Mouse (Mus musculus) layer of hippocampus, adult 18-20 months (tissue): ENCODE data around the gene Prr19. TPM values are rescaled to one million over a fixed set of nuclear protein-coding genes. Genes with fewer than 3 reads are reported as not detected.
A peak's percentile ranks its signal among the peaks of the same experiment; 100 is the strongest.
"Not testable (repeated sequence)": the region's sequence is repeated elsewhere in the genome, so short reads cannot be mapped to it uniquely, and the experiment has no call there.

Source experiments
- DNase-seq, 2 experiments: peaks; one replicate each; pipeline ENCODE4 v3.0.0; 2022; ENCODE audit warnings: low spot score in 2 of 2
- long read RNA-seq: library from polyadenylated mRNA; stranded (forward); transcript quantifications from one replicate; pipeline ENCODE4 v2.0.0, GENCODE M21; 2021
- total RNA-seq, 2 experiments: library from RNA; stranded (reverse); gene quantifications; 2 replicates each; pipeline ENCODE4 v1.2.3; 2021

Prr19 gene
- total RNA-seq: not detected
- long read RNA-seq: 0 reads

GRCm38 (mm10) chr7:25301063-25301462 is at the start of gene Prr19:
Prr19 (plus strand) TSS chr7:25301411.
- DNase-seq: no peak

GRCm38 (mm10) chr7:25251822-25252221 is 49.4 kb upstream of the Prr19 start:
- DNase-seq: peak in 1 of 2 experiments; percentile 63

GRCm38 (mm10) chr7:25261896-25262295 is 39.3 kb upstream of the Prr19 start:
- DNase-seq: no peak

GRCm38 (mm10) chr7:25263968-25264870 is 37.0 kb upstream of the Prr19 start:
- no peak for DNase-seq

GRCm38 (mm10) chr7:25265743-25266142 is 35.5 kb upstream of the Prr19 start:
- not testable (repeated sequence) for DNase-seq

- DNase-seq: no peak
These were observed 34.8 kb upstream of the Prr19 start for GRCm38 (mm10) chr7:25266180-25266962.

- DNase-seq: peak; percentile 99 to 100
These were observed 33.9 kb upstream of the Prr19 start, which contains the start of gene Cic for GRCm38 (mm10) chr7:25267301-25267750. Cic (plus strand) TSS chr7:25267704.

- peak; percentile 99 to 100 for DNase-seq
These were observed 33.3 kb upstream of the Prr19 start for GRCm38 (mm10) chr7:25267751-25268463.

GRCm38 (mm10) chr7:25268588-25268987 is 32.6 kb upstream of the Prr19 start:
- no peak for DNase-seq

- DNase-seq: no peak
These were observed 32.2 kb upstream of the Prr19 start for GRCm38 (mm10) chr7:25269029-25269428.

GRCm38 (mm10) chr7:25269545-25270271 is 31.5 kb upstream of the Prr19 start:
- no peak for DNase-seq

- no peak for DNase-seq
These were observed 30.3 kb upstream of the Prr19 start for GRCm38 (mm10) chr7:25270652-25271633.

- no peak for DNase-seq
These were observed 29.4 kb upstream of the Prr19 start for GRCm38 (mm10) chr7:25271651-25272444.

- DNase-seq: no peak
These were observed 28.6 kb upstream of the Prr19 start for GRCm38 (mm10) chr7:25272445-25273258.

- DNase-seq: no peak
These were observed 27.7 kb upstream of the Prr19 start for GRCm38 (mm10) chr7:25273259-25274241.

- no peak for DNase-seq
These were observed 26.6 kb upstream of the Prr19 start for GRCm38 (mm10) chr7:25274571-25274970.
